Mouse (Mus musculus): ENCODE measurements around the gene Elovl1. TPM values are rescaled to one million over a fixed set of nuclear protein-coding genes. Genes with fewer than 3 reads are reported as not detected.
A peak's percentile ranks its signal among the peaks of the same experiment; 100 is the strongest.

Elovl1 gene
- polyA plus RNA-seq, 1 experiment from 2014 or later = 253 TPM

- H3K4me2 ChIP-seq (ENCODE audit: low read depth, low read length) = no peak overlapping the region
- no peaks in the 10 kb centered on the region for H3K36me3 ChIP-seq (ENCODE audit: control insufficient read depth, insufficient read depth, low read length)
- no peaks in the 10 kb centered on the region for H3K27me3 ChIP-seq (replicated peaks; ENCODE audit: control insufficient read depth, insufficient read depth, low read length)
- no peak overlapping the region for H3K9ac ChIP-seq (ENCODE audit: low read depth, low read length)
- H3K9me3 ChIP-seq (ENCODE audit: control insufficient read depth, low read length) = no peaks in the 10 kb centered on the region
- H3K4me1 ChIP-seq (ENCODE audit: control insufficient read depth, insufficient read depth, low read length) = peaks cover 24% of the 10 kb centered on the region
- H3K27ac ChIP-seq (ENCODE audit: low read length) = no peak overlapping the region
- ATAC-seq = no peak
- no peak overlapping the region for H3K4me3 ChIP-seq (ENCODE audit: low read length)
- 67% methylated on average over 4 of the region's 4 CpGs for WGBS
These were observed 3.2 kb upstream of the Elovl1 start for GRCm38 (mm10) chr4:118424541-118425160.

- Histone ChIP-seq H3K36me3 (ENCODE audit: control insufficient read depth, insufficient read depth, low read length) (no peaks in the 10 kb centered on the region), H3K27me3 (replicated peaks; ENCODE audit: control insufficient read depth, insufficient read depth, low read length) (no peaks in the 10 kb centered on the region), H3K27ac (ENCODE audit: low read length) (no peak overlapping the region), H3K4me3 (ENCODE audit: low read length) (no peak overlapping the region), H3K4me1 (ENCODE audit: control insufficient read depth, insufficient read depth, low read length) (peaks cover 30% of the 10 kb centered on the region), H3K9me3 (ENCODE audit: control insufficient read depth, low read length) (no peaks in the 10 kb centered on the region), H3K4me2 (ENCODE audit: low read depth, low read length) (no peak overlapping the region), H3K9ac (ENCODE audit: low read depth, low read length) (no peak overlapping the region)
- 100% methylated on average over 1 of the region's 1 CpGs for WGBS
- ATAC-seq = no peak
These were observed 2.5 kb upstream of the Elovl1 start for GRCm38 (mm10) chr4:118425374-118425773.

- ATAC-seq = peak; percentile 29; the same call in 1 of the 2 replicates
- WGBS = 1% methylated on average over 5 of the region's 5 CpGs
- peaks cover 13% of the 10 kb centered on the region for H3K36me3 ChIP-seq (ENCODE audit: control insufficient read depth, insufficient read depth, low read length)
- peak overlapping the region; percentile 72 for H3K4me3 ChIP-seq (ENCODE audit: low read length)
- H3K27ac ChIP-seq (ENCODE audit: low read length) = peak overlapping the region; percentile 81
- peak overlapping the region; percentile 71 for H3K4me2 ChIP-seq (ENCODE audit: low read depth, low read length)
- H3K9ac ChIP-seq (ENCODE audit: low read depth, low read length) = peak overlapping the region; percentile 77
- H3K9me3 ChIP-seq (ENCODE audit: control insufficient read depth, low read length) = no peaks in the 10 kb centered on the region
- H3K4me1 ChIP-seq (ENCODE audit: control insufficient read depth, insufficient read depth, low read length) = peaks cover 26% of the 10 kb centered on the region
- H3K27me3 ChIP-seq (replicated peaks; ENCODE audit: control insufficient read depth, insufficient read depth, low read length) = no peaks in the 10 kb centered on the region
These were observed 502 bp upstream of the Elovl1 start for GRCm38 (mm10) chr4:118427415-118427767.

GRCm38 (mm10) chr4:118428531-118429214 is 780 bp downstream of the Elovl1 start:
- Histone ChIP-seq H3K27me3 (replicated peaks; ENCODE audit: control insufficient read depth, insufficient read depth, low read length) (no peaks in the 10 kb centered on the region), H3K4me3 (ENCODE audit: low read length) (peak overlapping the region; percentile 72), H3K27ac (ENCODE audit: low read length) (peak overlapping the region; percentile 89), H3K9me3 (ENCODE audit: control insufficient read depth, low read length) (no peaks in the 10 kb centered on the region), H3K36me3 (ENCODE audit: control insufficient read depth, insufficient read depth, low read length) (peaks cover 21% of the 10 kb centered on the region), H3K4me1 (ENCODE audit: control insufficient read depth, insufficient read depth, low read length) (peaks cover 26% of the 10 kb centered on the region), H3K4me2 (ENCODE audit: low read depth, low read length) (peak overlapping the region; percentile 83), H3K9ac (ENCODE audit: low read depth, low read length) (peak overlapping the region; percentile 92)
- WGBS = 27% methylated on average over 15 of the region's 15 CpGs
- peak; percentile 48 for ATAC-seq

GRCm38 (mm10) chr4:118429215-118429895 is 1.5 kb downstream of the Elovl1 start:
- H3K4me1 ChIP-seq (ENCODE audit: control insufficient read depth, insufficient read depth, low read length) = peaks cover 28% of the 10 kb centered on the region
- H3K9me3 ChIP-seq (ENCODE audit: control insufficient read depth, low read length) = no peaks in the 10 kb centered on the region
- peak overlapping the region; percentile 72 for H3K4me3 ChIP-seq (ENCODE audit: low read length)
- peak overlapping the region; percentile 83 for H3K4me2 ChIP-seq (ENCODE audit: low read depth, low read length)
- peaks cover 21% of the 10 kb centered on the region for H3K36me3 ChIP-seq (ENCODE audit: control insufficient read depth, insufficient read depth, low read length)
- H3K27ac ChIP-seq (ENCODE audit: low read length) = peak overlapping the region; percentile 89
- no peaks in the 10 kb centered on the region for H3K27me3 ChIP-seq (replicated peaks; ENCODE audit: control insufficient read depth, insufficient read depth, low read length)
- peak overlapping the region; percentile 92 for H3K9ac ChIP-seq (ENCODE audit: low read depth, low read length)
- 44% methylated on average over 7 of the region's 7 CpGs for WGBS
- no peak for ATAC-seq

GRCm38 (mm10) chr4:118432332-118432731 is 4.4 kb downstream of the Elovl1 start:
- Histone ChIP-seq H3K4me3 (ENCODE audit: low read length) (no peak overlapping the region), H3K9ac (ENCODE audit: low read depth, low read length) (no peak overlapping the region), H3K36me3 (ENCODE audit: control insufficient read depth, insufficient read depth, low read length) (peaks cover 21% of the 10 kb centered on the region), H3K27me3 (replicated peaks; ENCODE audit: control insufficient read depth, insufficient read depth, low read length) (no peaks in the 10 kb centered on the region), H3K4me2 (ENCODE audit: low read depth, low read length) (no peak overlapping the region), H3K27ac (ENCODE audit: low read length) (peak overlapping the region; percentile 19; the same call in 1 of the 2 replicates), H3K4me1 (ENCODE audit: control insufficient read depth, insufficient read depth, low read length) (peaks cover 43% of the 10 kb centered on the region), H3K9me3 (ENCODE audit: control insufficient read depth, low read length) (no peaks in the 10 kb centered on the region)
- 68% methylated on average over 8 of the region's 8 CpGs for WGBS
- ATAC-seq = no peak

GRCm38 (mm10) chr4:118436820-118437603 is 9.1 kb downstream of the Elovl1 start, which contains the start of gene Cdc20:
Cdc20 (minus strand) TSS chr4:118437352.
- Histone ChIP-seq H3K27me3 (replicated peaks; ENCODE audit: control insufficient read depth, insufficient read depth, low read length) (no peaks in the 10 kb centered on the region), H3K4me1 (ENCODE audit: control insufficient read depth, insufficient read depth, low read length) (peaks cover 26% of the 10 kb centered on the region), H3K36me3 (ENCODE audit: control insufficient read depth, insufficient read depth, low read length) (peaks cover 10% of the 10 kb centered on the region), H3K9me3 (ENCODE audit: control insufficient read depth, low read length) (no peaks in the 10 kb centered on the region), H3K27ac (ENCODE audit: low read length) (peak within 1 kb of the TSS; percentile 89), H3K4me3 (ENCODE audit: low read length) (peak within 1 kb of the TSS; percentile 74), H3K9ac (ENCODE audit: low read depth, low read length) (peak within 1 kb of the TSS; percentile 88), H3K4me2 (ENCODE audit: low read depth, low read length) (peak within 1 kb of the TSS; percentile 97)
- 0% methylated on average over 67 of the region's 67 CpGs for WGBS
- ATAC-seq = peak; percentile 95

GRCm38 (mm10) chr4:118437829-118438253 is 9.9 kb downstream of the Elovl1 start:
- ATAC-seq = no peak

GRCm38 (mm10) chr4:118445088-118445487 is 17.2 kb downstream of the Elovl1 start:
- WGBS = 85% methylated on average over 10 of the region's 10 CpGs
- no peak for ATAC-seq
- H3K9me3 ChIP-seq (ENCODE audit: control insufficient read depth, low read length) = no peaks in the 10 kb centered on the region
- H3K4me3 ChIP-seq (ENCODE audit: low read length) = no peak overlapping the region
- no peaks in the 10 kb centered on the region for H3K36me3 ChIP-seq (ENCODE audit: control insufficient read depth, insufficient read depth, low read length)
- peaks cover 10% of the 10 kb centered on the region; the same call in 1 of the 2 replicates for H3K4me1 ChIP-seq (ENCODE audit: control insufficient read depth, insufficient read depth, low read length)
- H3K4me2 ChIP-seq (ENCODE audit: low read depth, low read length) = no peak overlapping the region
- no peak overlapping the region for H3K9ac ChIP-seq (ENCODE audit: low read depth, low read length)
- H3K27me3 ChIP-seq (replicated peaks; ENCODE audit: control insufficient read depth, insufficient read depth, low read length) = no peaks in the 10 kb centered on the region
- H3K27ac ChIP-seq (ENCODE audit: low read length) = no peak overlapping the region

More at GRCm38 (mm10) chr4:118437829-118438253, 9.9 kb downstream of the Elovl1 start:
- H3K27me3 ChIP-seq (replicated peaks; ENCODE audit: control insufficient read depth, insufficient read depth, low read length) = no peaks in the 10 kb centered on the region
- 0 out of 2 replicates have a peak, but pooled peaks cover 7% of the 10 kb centered on the region for H3K36me3 ChIP-seq (ENCODE audit: control insufficient read depth, insufficient read depth, low read length)
- H3K27ac ChIP-seq (ENCODE audit: low read length) = peak overlapping the region; percentile 89
- peak overlapping the region; percentile 97 for H3K4me2 ChIP-seq (ENCODE audit: low read depth, low read length)
- WGBS = 5% methylated on average over 12 of the region's 12 CpGs
- H3K4me1 ChIP-seq (ENCODE audit: control insufficient read depth, insufficient read depth, low read length) = peaks cover 26% of the 10 kb centered on the region
- peak overlapping the region; percentile 88 for H3K9ac ChIP-seq (ENCODE audit: low read depth, low read length)
- peak overlapping the region; percentile 74 for H3K4me3 ChIP-seq (ENCODE audit: low read length)
- H3K9me3 ChIP-seq (ENCODE audit: control insufficient read depth, low read length) = no peaks in the 10 kb centered on the region
